Mouse (Mus musculus) E14TG2a.4 (cell line): ENCODE results near the gene Ankrd33.

Source experiments
- H3K27me3 ChIP-seq: 2 replicates; pipeline ENCODE4 v1.6.1; 2014; ENCODE audit warnings: low read length, control low read depth; ENCODE audit not compliant: insufficient read depth
- H3K36me3 ChIP-seq: 2 replicates; pipeline ENCODE4 v1.6.1; 2014; ENCODE audit warnings: low read length, control low read depth; ENCODE audit not compliant: insufficient read depth
- H3K4me1 ChIP-seq: replicated peaks from 2 replicates; pipeline ENCODE4 v1.6.1; 2014; ENCODE audit warnings: low read depth, low read length, control low read depth
- H3K4me3 ChIP-seq: replicated peaks from 2 replicates; pipeline ENCODE4 v1.5.1; 2014; ENCODE audit warnings: mild to moderate bottlenecking, low read length
- H3K9me3 ChIP-seq: 2 replicates; pipeline ENCODE4 v1.6.1; 2014; ENCODE audit warnings: low read length, control low read depth
- CTCF ChIP-seq: conservative IDR thresholded peaks from 2 replicates; pipeline ENCODE4 v1.5.1; 2014; ENCODE audit warnings: low read length
- NANOG ChIP-seq: IDR thresholded peaks from 2 replicates; pipeline ENCODE4 v1.6.1; 2014; ENCODE audit warnings: borderline replicate concordance, low read length, mixed read lengths
- POU5F1 ChIP-seq: IDR thresholded peaks from 2 replicates; pipeline ENCODE4 v1.6.1; 2014; ENCODE audit warnings: low read length, borderline replicate concordance

Ankrd33 gene

DNA sequence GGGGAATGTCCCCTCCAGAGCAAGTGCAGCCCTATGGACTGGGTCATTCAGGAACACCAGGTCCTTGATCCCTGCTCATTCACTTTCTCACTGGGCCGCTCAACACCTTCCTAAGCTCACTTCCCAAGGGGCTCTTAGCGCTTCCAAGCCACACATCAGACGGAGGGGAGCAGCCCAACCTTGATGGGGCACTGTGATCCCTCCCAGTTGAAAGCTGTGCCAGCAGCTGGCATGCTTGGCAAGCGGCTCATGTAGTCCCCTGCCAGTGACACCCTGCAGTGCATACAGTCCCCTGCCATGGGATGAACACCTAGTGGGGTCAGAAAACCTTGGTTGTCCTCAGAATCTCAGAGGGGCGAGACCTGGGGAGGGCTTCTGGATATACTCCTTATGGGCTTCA is 41.5 kb upstream of the Ankrd33 start:
- H3K4me1 ChIP-seq: peaks cover 75% of the 10 kb centered on the region
- no peak overlapping the region for H3K4me3 ChIP-seq
- TF ChIP-seq CTCF: no peak
- TF ChIP-seq NANOG: no peak
- TF ChIP-seq POU5F1: no peak
- H3K9me3 ChIP-seq: no peaks in the 10 kb centered on the region
- H3K36me3 ChIP-seq: no peaks in the 10 kb centered on the region
- peaks cover 86% of the 10 kb centered on the region for H3K27me3 ChIP-seq

DNA sequence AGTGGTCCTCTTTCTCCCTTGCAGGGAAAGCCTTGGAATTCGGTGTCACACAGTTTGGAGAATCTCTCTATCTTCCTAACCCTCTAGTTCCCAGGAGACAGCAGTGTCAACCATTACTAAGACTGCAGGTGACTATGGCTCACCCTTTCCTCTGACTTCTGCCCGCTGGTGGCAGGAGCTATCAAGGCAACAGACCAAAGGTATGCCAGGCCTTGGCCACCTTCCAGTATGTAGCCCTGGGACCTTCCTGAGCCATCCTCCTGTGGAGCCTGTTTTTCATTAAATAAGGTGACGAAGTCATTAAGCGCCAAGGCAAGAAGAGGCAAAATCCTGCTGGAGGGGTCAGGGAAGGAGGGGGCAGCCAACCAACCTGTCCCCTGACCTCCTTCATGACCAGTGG is 40.4 kb upstream of the Ankrd33 start:
- Histone ChIP-seq H3K27me3 (peaks cover 88% of the 10 kb centered on the region), H3K9me3 (no peaks in the 10 kb centered on the region), H3K4me1 (peaks cover 75% of the 10 kb centered on the region), H3K36me3 (no peaks in the 10 kb centered on the region), H3K4me3 (no peak overlapping the region)
- no peak for TF ChIP-seq CTCF
- no peak for TF ChIP-seq POU5F1
- TF ChIP-seq NANOG: no peak

- TF ChIP-seq NANOG (no peak), POU5F1 (no peak), CTCF (no peak)
- Histone ChIP-seq H3K27me3 (peaks cover 91% of the 10 kb centered on the region), H3K4me1 (peaks cover 75% of the 10 kb centered on the region), H3K36me3 (no peaks in the 10 kb centered on the region), H3K9me3 (no peaks in the 10 kb centered on the region), H3K4me3 (no peak overlapping the region)
These were observed 39.9 kb upstream of the Ankrd33 start for GRCm38 (mm10) chr15:101075656-101076055.

- Histone ChIP-seq H3K9me3 (no peaks in the 10 kb centered on the region), H3K27me3 (peaks cover 89% of the 10 kb centered on the region), H3K4me1 (peaks cover 75% of the 10 kb centered on the region), H3K4me3 (peak overlapping the region; percentile 63), H3K36me3 (no peaks in the 10 kb centered on the region)
- no peak for TF ChIP-seq POU5F1
- no peak for TF ChIP-seq CTCF
These were observed 39.2 kb upstream of the Ankrd33 start for GRCm38 (mm10) chr15:101076071-101077000.

- no peaks in the 10 kb centered on the region for H3K36me3 ChIP-seq
- peak overlapping the region; percentile 85 for H3K4me3 ChIP-seq
- H3K9me3 ChIP-seq: no peaks in the 10 kb centered on the region
- peaks cover 75% of the 10 kb centered on the region for H3K4me1 ChIP-seq
- peaks cover 82% of the 10 kb centered on the region for H3K27me3 ChIP-seq
- TF ChIP-seq POU5F1 (no peak), NANOG (no peak), CTCF (no peak)
These were observed 38.3 kb upstream of the Ankrd33 start for GRCm38 (mm10) chr15:101077001-101077812.

DNA sequence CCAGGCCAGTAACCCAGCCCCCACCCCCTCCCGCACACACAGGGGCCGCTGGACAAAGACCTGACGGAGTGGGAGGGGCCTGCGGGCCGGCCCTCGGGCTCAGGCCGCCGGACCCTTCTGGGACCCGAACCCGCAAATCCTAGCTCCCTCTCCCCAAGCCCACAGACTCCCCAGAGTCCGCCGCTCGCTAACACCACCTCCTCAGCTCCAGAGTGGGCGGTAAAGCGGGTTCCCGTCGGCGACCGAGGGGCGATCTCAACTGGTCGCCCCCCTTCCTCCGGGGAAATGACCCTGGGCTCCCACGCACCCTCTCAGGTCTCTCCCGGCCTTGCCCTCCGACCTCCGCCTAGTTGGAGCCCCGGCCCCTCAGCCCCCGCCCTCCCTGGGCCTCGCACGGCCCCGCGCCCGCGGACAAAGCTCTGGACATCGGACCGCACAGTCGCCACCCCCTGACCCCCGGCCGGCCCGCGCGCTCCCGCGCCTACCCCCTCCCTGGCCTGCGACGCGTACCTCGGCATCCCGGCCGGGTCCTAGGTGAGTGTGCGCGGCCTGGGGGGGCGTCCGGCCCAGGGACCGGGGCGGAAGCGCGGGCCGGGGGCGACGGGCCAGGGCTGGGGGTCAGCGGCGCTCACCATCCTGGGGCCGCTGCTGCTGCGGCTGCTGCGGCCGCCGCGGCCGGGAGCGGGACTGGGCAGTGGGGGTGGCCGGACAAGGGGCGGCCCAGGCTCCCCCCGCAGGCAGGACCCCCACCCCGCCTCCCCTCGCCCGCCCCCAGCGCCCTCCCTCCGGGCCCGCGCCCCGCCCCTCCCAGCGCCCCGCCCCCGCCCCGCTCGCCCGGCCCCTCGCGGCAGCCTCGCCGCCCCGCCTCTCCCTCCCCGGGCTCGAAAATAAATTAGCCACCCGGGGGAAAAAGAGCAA is 37.5 kb upstream of the Ankrd33 start, which contains the start of gene Fignl2:
TSS of gene Fignl2 (minus strand) at position 755 of the 918 bp plus-strand sequence.
- Histone ChIP-seq H3K4me3 (peak within 1 kb of the TSS; percentile 85), H3K9me3 (no peaks in the 10 kb centered on the region), H3K36me3 (no peaks in the 10 kb centered on the region), H3K4me1 (peaks cover 75% of the 10 kb centered on the region), H3K27me3 (peaks cover 73% of the 10 kb centered on the region)
- TF ChIP-seq CTCF: no peak
- TF ChIP-seq POU5F1: no peak
- TF ChIP-seq NANOG: no peak

GRCm38 (mm10) chr15:101078731-101079156 is 36.8 kb upstream of the Ankrd33 start:
- no peaks in the 10 kb centered on the region for H3K36me3 ChIP-seq
- peaks cover 76% of the 10 kb centered on the region for H3K4me1 ChIP-seq
- H3K9me3 ChIP-seq: no peaks in the 10 kb centered on the region
- TF ChIP-seq CTCF (no peak), NANOG (no peak), POU5F1 (no peak)
- H3K4me3 ChIP-seq: peak overlapping the region; percentile 85
- H3K27me3 ChIP-seq: peaks cover 67% of the 10 kb centered on the region
